Mouse (Mus musculus) lung, embryonic 16.5 days (tissue): ENCODE results near the gene Kalrn. TPM values are rescaled to one million over a fixed set of nuclear protein-coding genes. Genes with fewer than 3 reads are reported as not detected.
A peak's percentile ranks its signal among the peaks of the same experiment; 100 is the strongest.

ENCODE experiments used
- ATAC-seq: fragments of 200-750 bp; cut with Nextera tagmentation; 2 replicates; pipeline ENCODE4 v1.8.0; 2017; ENCODE audit warnings: low read depth, mild to moderate bottlenecking, moderate library complexity
- H3K27ac ChIP-seq: fragments of 300-500 bp; sonication (generic); 2 replicates; pipeline ENCODE4 v1.5.1; 2014; ENCODE audit warnings: mild to moderate bottlenecking, control low read depth, low read length
- H3K27me3 ChIP-seq: fragments of 300-500 bp; sonication (generic); 2 replicates; pipeline ENCODE4 v1.6.1; 2014; ENCODE audit warnings: low read depth, low read length, mixed read lengths; ENCODE audit not compliant: control insufficient read depth, insufficient read depth
- H3K36me3 ChIP-seq: fragments of 300-500 bp; sonication (generic); 2 replicates; pipeline ENCODE4 v1.6.1; 2014; ENCODE audit warnings: low read length; ENCODE audit not compliant: control insufficient read depth, insufficient read depth
- H3K4me1 ChIP-seq: fragments of 300-500 bp; sonication (generic); replicated peaks from 2 replicates; pipeline ENCODE4 v1.6.1; 2014; ENCODE audit warnings: low read length, mixed read lengths; ENCODE audit not compliant: control insufficient read depth, insufficient read depth
- H3K4me2 ChIP-seq: fragments of 300-500 bp; sonication (generic); 2 replicates; pipeline ENCODE4 v1.6.1; 2014; ENCODE audit warnings: low read depth, low read length, control low read depth
- H3K4me3 ChIP-seq: fragments of 300-500 bp; sonication (generic); 2 replicates; pipeline ENCODE4 v1.5.1; 2014; ENCODE audit warnings: mild to moderate bottlenecking, low read length, control low read depth
- H3K9ac ChIP-seq: fragments of 300-500 bp; sonication (generic); 2 replicates; pipeline ENCODE4 v1.6.1; 2014; ENCODE audit warnings: low read length, control low read depth
- H3K9me3 ChIP-seq: fragments of 300-500 bp; sonication (generic); 2 replicates; pipeline ENCODE4 v1.6.1; 2016; ENCODE audit warnings: low read length; ENCODE audit not compliant: control insufficient read depth
- WGBS: fragments of 180-500 bp; shearing (Covaris S2); extraction: QIAGEN DNeasy Blood & Tissue Kit; methylation state at CpG from one replicate; pipeline ENCODE4 v1.1.7; 2014; 5-methylcytosine and 5-hydroxymethylcytosine counted together
- polyA plus RNA-seq: library from polyadenylated mRNA; unstranded; fragments of >200 nt; fragmentation: Nextera tagmentation; extraction: Ambion mirVana; gene quantifications from 2 replicates; pipeline ENCODE4 v1.2.1, GENCODE M21; 2015

Kalrn gene
- polyA plus RNA-seq, 1 experiment from 2014 or later = 16.8 TPM

- ATAC-seq = no peak
- no peak overlapping the region for H3K4me3 ChIP-seq
- H3K4me1 ChIP-seq = peaks cover 14% of the 10 kb centered on the region
- no peaks in the 10 kb centered on the region for H3K27me3 ChIP-seq
- WGBS = 50% methylated on average over 5 of the region's 5 CpGs
- H3K4me2 ChIP-seq = no peak overlapping the region
- no peaks in the 10 kb centered on the region for H3K9me3 ChIP-seq
- no peak overlapping the region for H3K9ac ChIP-seq
- no peak overlapping the region for H3K27ac ChIP-seq
- H3K36me3 ChIP-seq = no peaks in the 10 kb centered on the region
These were observed 11.6 kb downstream of the Kalrn start for GRCm38 (mm10) chr16:34561734-34562135.

GRCm38 (mm10) chr16:34560814-34561213, 12.5 kb downstream of the Kalrn start:
- Histone ChIP-seq H3K4me2 (no peak overlapping the region), H3K9ac (no peak overlapping the region), H3K36me3 (no peaks in the 10 kb centered on the region), H3K27me3 (no peaks in the 10 kb centered on the region), H3K27ac (no peak overlapping the region), H3K4me1 (peaks cover 14% of the 10 kb centered on the region), H3K4me3 (no peak overlapping the region), H3K9me3 (no peaks in the 10 kb centered on the region)
- ATAC-seq = no peak
- WGBS = 57% methylated on average over 5 of the region's 5 CpGs

- no peak overlapping the region for H3K9ac ChIP-seq
- no peaks in the 10 kb centered on the region for H3K36me3 ChIP-seq
- ATAC-seq = no peak
- no peak overlapping the region for H3K4me2 ChIP-seq
- H3K4me3 ChIP-seq = no peak overlapping the region
- WGBS = 65% methylated on average over 2 of the region's 2 CpGs
- no peak overlapping the region for H3K27ac ChIP-seq
- H3K27me3 ChIP-seq = no peaks in the 10 kb centered on the region
- peaks cover 14% of the 10 kb centered on the region for H3K4me1 ChIP-seq
- no peaks in the 10 kb centered on the region for H3K9me3 ChIP-seq
These were observed 12.9 kb downstream of the Kalrn start for GRCm38 (mm10) chr16:34560411-34560810.

GRCm38 (mm10) chr16:34557891-34558290, 15.4 kb downstream of the Kalrn start:
- no peaks in the 10 kb centered on the region for H3K36me3 ChIP-seq
- 36% methylated on average over 6 of the region's 6 CpGs for WGBS
- no peaks in the 10 kb centered on the region for H3K9me3 ChIP-seq
- H3K4me3 ChIP-seq = no peak overlapping the region
- no peak overlapping the region for H3K27ac ChIP-seq
- no peaks in the 10 kb centered on the region for H3K27me3 ChIP-seq
- no peak for ATAC-seq
- peaks cover 22% of the 10 kb centered on the region for H3K4me1 ChIP-seq
- H3K4me2 ChIP-seq = no peak overlapping the region
- no peak overlapping the region for H3K9ac ChIP-seq

GRCm38 (mm10) chr16:34552731-34553130, 20.6 kb downstream of the Kalrn start:
- no peak for ATAC-seq

GRCm38 (mm10) chr16:34549470-34549999, 23.8 kb downstream of the Kalrn start:
- Histone ChIP-seq H3K27ac (no peak overlapping the region), H3K4me2 (no peak overlapping the region), H3K9ac (no peak overlapping the region), H3K4me3 (no peak overlapping the region), H3K27me3 (no peaks in the 10 kb centered on the region), H3K4me1 (peaks cover 17% of the 10 kb centered on the region), H3K36me3 (no peaks in the 10 kb centered on the region), H3K9me3 (no peaks in the 10 kb centered on the region)
- no peak for ATAC-seq
- WGBS = 74% methylated on average over 5 of the region's 5 CpGs

More at GRCm38 (mm10) chr16:34552731-34553130, 20.6 kb downstream of the Kalrn start:
- 58% methylated on average over 1 of the region's 1 CpGs for WGBS
- H3K27me3 ChIP-seq = no peaks in the 10 kb centered on the region
- H3K4me1 ChIP-seq = peaks cover 11% of the 10 kb centered on the region
- H3K4me3 ChIP-seq = no peak overlapping the region
- no peaks in the 10 kb centered on the region for H3K36me3 ChIP-seq
- no peak overlapping the region for H3K27ac ChIP-seq
- no peaks in the 10 kb centered on the region for H3K9me3 ChIP-seq
- H3K4me2 ChIP-seq = no peak overlapping the region
- no peak overlapping the region for H3K9ac ChIP-seq

- no peaks in the 10 kb centered on the region for H3K9me3 ChIP-seq
- no peak overlapping the region for H3K27ac ChIP-seq
- H3K4me1 ChIP-seq = peaks cover 7% of the 10 kb centered on the region
- WGBS = 33% methylated on average over 6 of the region's 6 CpGs
- no peak overlapping the region for H3K4me2 ChIP-seq
- no peak overlapping the region for H3K9ac ChIP-seq
- no peaks in the 10 kb centered on the region for H3K27me3 ChIP-seq
- H3K36me3 ChIP-seq = no peaks in the 10 kb centered on the region
- H3K4me3 ChIP-seq = no peak overlapping the region
- ATAC-seq = peak; percentile 43; the same call in 1 of the 2 replicates
These were observed 26.4 kb downstream of the Kalrn start for GRCm38 (mm10) chr16:34546805-34547509.

- Histone ChIP-seq H3K9me3 (no peaks in the 10 kb centered on the region), H3K4me3 (no peak overlapping the region), H3K27me3 (no peaks in the 10 kb centered on the region), H3K4me2 (no peak overlapping the region), H3K27ac (no peak overlapping the region), H3K9ac (no peak overlapping the region), H3K4me1 (peaks cover 7% of the 10 kb centered on the region), H3K36me3 (no peaks in the 10 kb centered on the region)
- WGBS = 65% methylated on average over 4 of the region's 4 CpGs
- no peak for ATAC-seq
These were observed 29.6 kb downstream of the Kalrn start for GRCm38 (mm10) chr16:34543754-34544153.

GRCm38 (mm10) chr16:34542341-34542740, 31.0 kb downstream of the Kalrn start:
- WGBS = 93% methylated on average over 2 of the region's 2 CpGs
- no peak for ATAC-seq
- H3K4me3 ChIP-seq = no peak overlapping the region
- H3K4me2 ChIP-seq = no peak overlapping the region
- H3K27me3 ChIP-seq = no peaks in the 10 kb centered on the region
- H3K4me1 ChIP-seq = peaks cover 7% of the 10 kb centered on the region
- H3K9ac ChIP-seq = no peak overlapping the region
- H3K9me3 ChIP-seq = no peaks in the 10 kb centered on the region
- no peaks in the 10 kb centered on the region for H3K36me3 ChIP-seq
- H3K27ac ChIP-seq = no peak overlapping the region
